Mouse (Mus musculus): Measurements from ENCODE around the gene Taar8a. TPM values are rescaled to one million over a fixed set of nuclear protein-coding genes. Genes with fewer than 3 reads are reported as not detected.
"Not testable (repeated sequence)": the region's sequence is repeated elsewhere in the genome, so short reads cannot be mapped to it uniquely, and the experiment has no call there.

Gene Taar8a
- not detected in 2 replicates for polyA plus RNA-seq (2015; fragmentation: Nextera tagmentation; extraction: Ambion mirVana)

- H3K27me3 ChIP-seq (replicated peaks); H3K4me3 ChIP-seq (replicated peaks); ATAC-seq (ENCODE audit: low FRiP score); H3K4me2 ChIP-seq; H3K27ac ChIP-seq (replicated peaks); H3K9me3 ChIP-seq (replicated peaks); H3K9ac ChIP-seq (replicated peaks); H3K4me1 ChIP-seq; H3K36me3 ChIP-seq: not testable (repeated sequence)
- WGBS, result 89% methylated on average over 2 of the region's 4 CpGs
Measured at GRCm38 (mm10) chr10:24076200-24076599, at the start of gene Taar8a. Gene Taar8a (plus strand): TSS chr10:24076500.

- Histone ChIP-seq H3K27me3 (replicated peaks) (no peaks in the 10 kb centered on the region), H3K4me1 (no peaks in the 10 kb centered on the region), H3K9me3 (replicated peaks) (no peaks in the 10 kb centered on the region), H3K36me3 (no peaks in the 10 kb centered on the region), H3K9ac (replicated peaks) (no peak within 1 kb of the TSS), H3K4me2 (no peak within 1 kb of the TSS), H3K27ac (replicated peaks) (no peak within 1 kb of the TSS), H3K4me3 (replicated peaks) (no peak within 1 kb of the TSS)
- ATAC-seq (ENCODE audit: low FRiP score), result no peak
Measured at GRCm38 (mm10) chr10:24026922-24027321, 49.4 kb upstream of the Taar8a start, which contains the start of gene Taar7d. Gene Taar7d (plus strand): TSS chr10:24027222.

- Histone ChIP-seq H3K36me3 (no peaks in the 10 kb centered on the region), H3K27ac (replicated peaks) (no peak overlapping the region), H3K4me1 (no peaks in the 10 kb centered on the region), H3K4me2 (no peak overlapping the region), H3K4me3 (replicated peaks) (no peak overlapping the region), H3K9ac (replicated peaks) (no peak overlapping the region), H3K27me3 (replicated peaks) (no peaks in the 10 kb centered on the region), H3K9me3 (replicated peaks) (no peaks in the 10 kb centered on the region)
- ATAC-seq (ENCODE audit: low FRiP score), result no peak
Measured at GRCm38 (mm10) chr10:24031347-24031746, 45.0 kb upstream of the Taar8a start.

- no peaks in the 10 kb centered on the region for H3K9me3 ChIP-seq (replicated peaks)
- H3K9ac ChIP-seq (replicated peaks), result no peak within 1 kb of the TSS
- H3K4me2 ChIP-seq, result no peak within 1 kb of the TSS
- no peaks in the 10 kb centered on the region for H3K4me1 ChIP-seq
- no peak for ATAC-seq (ENCODE audit: low FRiP score)
- H3K27ac ChIP-seq (replicated peaks), result no peak within 1 kb of the TSS
- 94% methylated on average over 2 of the region's 2 CpGs for WGBS
- no peak within 1 kb of the TSS for H3K4me3 ChIP-seq (replicated peaks)
- no peaks in the 10 kb centered on the region for H3K27me3 ChIP-seq (replicated peaks)
- no peaks in the 10 kb centered on the region for H3K36me3 ChIP-seq
Measured at GRCm38 (mm10) chr10:24037314-24037713, 39.0 kb upstream of the Taar8a start, which contains the start of gene Taar7e. Gene Taar7e (plus strand): TSS chr10:24037614.

- Histone ChIP-seq H3K36me3 (no peaks in the 10 kb centered on the region), H3K27me3 (replicated peaks) (no peaks in the 10 kb centered on the region), H3K4me1 (no peaks in the 10 kb centered on the region), H3K9me3 (replicated peaks) (no peaks in the 10 kb centered on the region), H3K4me2 (no peak overlapping the region), H3K27ac (replicated peaks) (no peak overlapping the region), H3K4me3 (replicated peaks) (no peak overlapping the region), H3K9ac (replicated peaks) (no peak overlapping the region)
- ATAC-seq (ENCODE audit: low FRiP score), result no peak
- WGBS, result 75% methylated on average over 2 of the region's 2 CpGs
Measured at GRCm38 (mm10) chr10:24040120-24040869, 36.0 kb upstream of the Taar8a start.

GRCm38 (mm10) chr10:24049210-24049609, 27.1 kb upstream of the Taar8a start, which contains the start of gene Taar7f:
Gene Taar7f (plus strand): TSS chr10:24049510.
- Histone ChIP-seq H3K27ac (replicated peaks) (no peak within 1 kb of the TSS), H3K4me2 (no peak within 1 kb of the TSS), H3K9me3 (replicated peaks) (no peaks in the 10 kb centered on the region), H3K9ac (replicated peaks) (no peak within 1 kb of the TSS), H3K4me3 (replicated peaks) (no peak within 1 kb of the TSS), H3K36me3 (no peaks in the 10 kb centered on the region), H3K27me3 (replicated peaks) (no peaks in the 10 kb centered on the region), H3K4me1 (no peaks in the 10 kb centered on the region)
- no peak for ATAC-seq (ENCODE audit: low FRiP score)

GRCm38 (mm10) chr10:24052039-24052438, 24.3 kb upstream of the Taar8a start:
- H3K9ac ChIP-seq (replicated peaks), result no peak overlapping the region
- no peaks in the 10 kb centered on the region for H3K36me3 ChIP-seq
- no peak overlapping the region for H3K27ac ChIP-seq (replicated peaks)
- H3K27me3 ChIP-seq (replicated peaks), result no peaks in the 10 kb centered on the region
- no peak for ATAC-seq (ENCODE audit: low FRiP score)
- no peak overlapping the region for H3K4me3 ChIP-seq (replicated peaks)
- WGBS, result 80% methylated on average over 5 of the region's 5 CpGs
- H3K4me1 ChIP-seq, result no peaks in the 10 kb centered on the region
- H3K9me3 ChIP-seq (replicated peaks), result no peaks in the 10 kb centered on the region
- H3K4me2 ChIP-seq, result no peak overlapping the region

GRCm38 (mm10) chr10:24058986-24059385, 17.3 kb upstream of the Taar8a start:
- Histone ChIP-seq H3K4me2 (no peak overlapping the region), H3K27ac (replicated peaks) (no peak overlapping the region), H3K4me1 (no peaks in the 10 kb centered on the region), H3K36me3 (no peaks in the 10 kb centered on the region), H3K9me3 (replicated peaks) (no peaks in the 10 kb centered on the region), H3K9ac (replicated peaks) (no peak overlapping the region), H3K27me3 (replicated peaks) (no peaks in the 10 kb centered on the region), H3K4me3 (replicated peaks) (no peak overlapping the region)
- WGBS, result 84% methylated on average over 3 of the region's 3 CpGs
- ATAC-seq (ENCODE audit: low FRiP score), result no peak

- not testable (repeated sequence) for H3K27ac ChIP-seq (replicated peaks); H3K9ac ChIP-seq (replicated peaks); H3K9me3 ChIP-seq (replicated peaks); H3K4me1 ChIP-seq; H3K36me3 ChIP-seq; H3K27me3 ChIP-seq (replicated peaks); ATAC-seq (ENCODE audit: low FRiP score); H3K4me3 ChIP-seq (replicated peaks); H3K4me2 ChIP-seq
- WGBS, result 69% methylated on average over 2 of the region's 2 CpGs
Measured at GRCm38 (mm10) chr10:24074751-24075150, 1.5 kb upstream of the Taar8a start.

- no peak overlapping the region for H3K9ac ChIP-seq (replicated peaks)
- no peaks in the 10 kb centered on the region for H3K4me1 ChIP-seq
- H3K4me2 ChIP-seq, result no peak overlapping the region
- no peaks in the 10 kb centered on the region for H3K36me3 ChIP-seq
- WGBS, result 48% methylated on average over 3 of the region's 3 CpGs
- ATAC-seq (ENCODE audit: low FRiP score), result no peak
- no peak overlapping the region for H3K4me3 ChIP-seq (replicated peaks)
- H3K9me3 ChIP-seq (replicated peaks), result no peaks in the 10 kb centered on the region
- H3K27ac ChIP-seq (replicated peaks), result no peak overlapping the region
- H3K27me3 ChIP-seq (replicated peaks), result no peaks in the 10 kb centered on the region
Measured at GRCm38 (mm10) chr10:24080166-24080565, 3.9 kb downstream of the Taar8a start.

- Histone ChIP-seq H3K27ac (replicated peaks) (no peak overlapping the region), H3K9me3 (replicated peaks) (no peaks in the 10 kb centered on the region), H3K36me3 (no peaks in the 10 kb centered on the region), H3K27me3 (replicated peaks) (no peaks in the 10 kb centered on the region), H3K4me1 (no peaks in the 10 kb centered on the region), H3K4me3 (replicated peaks) (no peak overlapping the region), H3K9ac (replicated peaks) (no peak overlapping the region), H3K4me2 (no peak overlapping the region)
- WGBS, result 53% methylated on average over 5 of the region's 5 CpGs
- no peak for ATAC-seq (ENCODE audit: low FRiP score)
Measured at GRCm38 (mm10) chr10:24085936-24086335, 9.6 kb downstream of the Taar8a start.

GRCm38 (mm10) chr10:24086555-24086954, 10.3 kb downstream of the Taar8a start:
- no peak for ATAC-seq (ENCODE audit: low FRiP score)
- Histone ChIP-seq H3K9me3 (replicated peaks) (no peaks in the 10 kb centered on the region), H3K27ac (replicated peaks) (no peak overlapping the region), H3K27me3 (replicated peaks) (no peaks in the 10 kb centered on the region), H3K4me3 (replicated peaks) (no peak overlapping the region), H3K4me2 (no peak overlapping the region), H3K9ac (replicated peaks) (no peak overlapping the region), H3K36me3 (no peaks in the 10 kb centered on the region), H3K4me1 (no peaks in the 10 kb centered on the region)
- 90% methylated on average over 5 of the region's 5 CpGs for WGBS

All from neural tube, embryonic 15.5 days (tissue).